Mouse (Mus musculus): ENCODE measurements at regions not wholly inside any gene's neighbourhood (a gene's known extent, or its start where the extent isn't known, plus 50 kb on each side); places are given as distances from the start of the nearest gene placed in this dataset.

DNA sequence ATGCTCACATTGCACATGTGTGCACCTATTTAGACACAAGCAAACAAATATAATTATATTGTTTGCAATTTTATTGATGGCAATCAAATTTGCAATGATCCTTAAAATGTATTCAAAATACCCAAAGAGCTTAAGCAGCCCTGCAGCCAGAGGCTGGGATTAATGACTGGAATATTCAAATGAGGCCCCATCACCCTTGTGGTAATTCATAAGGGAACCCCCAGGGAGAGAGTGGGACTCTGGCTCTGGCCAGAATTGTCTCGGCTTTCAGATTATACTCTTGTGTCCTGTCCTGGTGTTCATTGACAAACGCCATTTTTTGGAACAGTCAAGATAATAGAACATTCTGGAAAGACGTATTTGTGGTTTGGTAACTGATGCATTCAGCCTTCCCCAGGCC lies 133.5 kb downstream of the Vrk1 start:
- no peaks in the 10 kb centered on the region for H3K27me3 ChIP-seq (ENCODE audit: insufficient read depth, low read length)
- H3K4me3 ChIP-seq (ENCODE audit: low read length), result no peak overlapping the region
- ATAC-seq, result no peak
- no peak overlapping the region for H3K4me2 ChIP-seq (ENCODE audit: low read depth, low read length)
- 57% methylated on average over 3 of the region's 3 CpGs for WGBS
- no peaks in the 10 kb centered on the region for H3K4me1 ChIP-seq (ENCODE audit: insufficient read depth, low read length)
- H3K27ac ChIP-seq, result no peak overlapping the region
- no peaks in the 10 kb centered on the region for H3K36me3 ChIP-seq (ENCODE audit: insufficient read depth, low read length)
- H3K9ac ChIP-seq (replicated peaks; ENCODE audit: low read length), result no peak overlapping the region
- TF ChIP-seq CTCF (IDR thresholded peaks at IDR 0.05; ENCODE audit: low read depth), result no peak
- no peak for DNase-seq (ENCODE audit: low spot score)
- H3K9me3 ChIP-seq (ENCODE audit: low read length), result no peaks in the 10 kb centered on the region

DNA sequence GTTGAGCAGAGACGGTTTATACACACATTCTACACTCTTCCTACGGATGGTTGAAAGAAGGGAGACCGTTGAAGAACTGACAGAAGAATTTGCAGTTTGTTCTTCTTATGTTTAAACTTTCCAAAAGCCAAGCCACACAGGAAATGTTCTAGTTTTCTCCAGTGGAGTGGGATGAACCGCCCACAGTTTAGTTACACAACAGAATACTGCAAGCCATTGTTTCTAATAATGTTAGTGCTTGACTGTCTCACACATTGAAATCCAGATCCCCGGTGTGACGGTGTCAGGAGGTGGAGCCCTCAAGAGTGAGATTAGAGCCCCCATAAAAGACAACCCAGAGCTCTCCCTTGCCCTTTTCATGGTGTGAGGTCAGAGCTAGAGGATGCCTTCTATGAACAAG lies 146.8 kb downstream of the Vrk1 start:
- TF ChIP-seq CTCF (IDR thresholded peaks at IDR 0.05; ENCODE audit: low read depth), result no peak
- Histone ChIP-seq H3K9me3 (ENCODE audit: low read length) (no peaks in the 10 kb centered on the region), H3K9ac (replicated peaks; ENCODE audit: low read length) (no peak overlapping the region), H3K27me3 (ENCODE audit: insufficient read depth, low read length) (no peaks in the 10 kb centered on the region), H3K4me2 (ENCODE audit: low read depth, low read length) (no peak overlapping the region), H3K4me3 (ENCODE audit: low read length) (no peak overlapping the region), H3K4me1 (ENCODE audit: insufficient read depth, low read length) (no peaks in the 10 kb centered on the region), H3K36me3 (ENCODE audit: insufficient read depth, low read length) (no peaks in the 10 kb centered on the region), H3K27ac (no peak overlapping the region)
- ATAC-seq, result no peak
- DNase-seq (ENCODE audit: low spot score), result no peak
- WGBS, result 82% methylated on average over 6 of the region's 6 CpGs

DNA sequence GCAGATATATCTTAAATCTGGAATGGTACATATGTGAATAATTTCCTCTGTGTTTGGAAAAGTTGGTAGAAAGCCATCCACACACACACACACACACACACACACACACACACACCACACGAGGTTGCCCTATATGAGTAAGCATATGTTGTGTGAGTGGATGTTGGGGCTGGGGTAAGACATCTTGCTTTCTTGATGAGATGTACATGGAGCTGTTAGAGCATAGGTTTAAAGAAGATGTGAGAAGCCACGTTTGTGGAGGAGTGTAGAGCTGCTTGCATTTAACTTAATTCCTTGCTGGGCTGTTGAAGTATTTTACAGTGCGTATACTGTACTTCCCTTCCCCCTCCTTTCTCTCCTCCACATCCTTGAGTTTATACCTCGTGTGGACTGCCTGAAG lies 147.8 kb downstream of the Vrk1 start:
- no peaks in the 10 kb centered on the region for H3K9me3 ChIP-seq (ENCODE audit: low read length)
- DNase-seq (ENCODE audit: low spot score), result no peak
- ATAC-seq, result no peak
- TF ChIP-seq CTCF (IDR thresholded peaks at IDR 0.05; ENCODE audit: low read depth), result no peak
- no peak overlapping the region for H3K9ac ChIP-seq (replicated peaks; ENCODE audit: low read length)
- H3K4me3 ChIP-seq (ENCODE audit: low read length), result no peak overlapping the region
- 65% methylated on average over 4 of the region's 4 CpGs for WGBS
- H3K36me3 ChIP-seq (ENCODE audit: insufficient read depth, low read length), result no peaks in the 10 kb centered on the region
- H3K27ac ChIP-seq, result no peak overlapping the region
- H3K4me1 ChIP-seq (ENCODE audit: insufficient read depth, low read length), result no peaks in the 10 kb centered on the region
- no peak overlapping the region for H3K4me2 ChIP-seq (ENCODE audit: low read depth, low read length)
- H3K27me3 ChIP-seq (ENCODE audit: insufficient read depth, low read length), result no peaks in the 10 kb centered on the region

GRCm38 (mm10) chr12:106158620-106159019 lies 148.6 kb downstream of the Vrk1 start:
- no peak for ATAC-seq
- H3K9ac ChIP-seq (replicated peaks; ENCODE audit: low read length), result no peak overlapping the region
- H3K9me3 ChIP-seq (ENCODE audit: low read length), result no peaks in the 10 kb centered on the region
- no peak overlapping the region for H3K4me3 ChIP-seq (ENCODE audit: low read length)
- no peak for DNase-seq (ENCODE audit: low spot score)
- no peaks in the 10 kb centered on the region for H3K27me3 ChIP-seq (ENCODE audit: insufficient read depth, low read length)
- H3K27ac ChIP-seq, result no peak overlapping the region
- no peak overlapping the region for H3K4me2 ChIP-seq (ENCODE audit: low read depth, low read length)
- WGBS, result 96% methylated on average over 14 of the region's 14 CpGs
- H3K4me1 ChIP-seq (ENCODE audit: insufficient read depth, low read length), result no peaks in the 10 kb centered on the region
- no peaks in the 10 kb centered on the region for H3K36me3 ChIP-seq (ENCODE audit: insufficient read depth, low read length)
- TF ChIP-seq CTCF (IDR thresholded peaks at IDR 0.05; ENCODE audit: low read depth), result no peak

- TF ChIP-seq CTCF (IDR thresholded peaks at IDR 0.05; ENCODE audit: low read depth), result no peak
Observed at GRCm38 (mm10) chr12:106171301-106171700, 161.3 kb downstream of the Vrk1 start.

GRCm38 (mm10) chr12:106173211-106173610 lies 163.2 kb downstream of the Vrk1 start:
- Histone ChIP-seq H3K9ac (replicated peaks; ENCODE audit: low read length) (no peak overlapping the region), H3K4me2 (ENCODE audit: low read depth, low read length) (peak overlapping the region; percentile 64), H3K4me1 (ENCODE audit: insufficient read depth, low read length) (peaks cover 7% of the 10 kb centered on the region; the same call in 1 of the 2 replicates), H3K9me3 (ENCODE audit: low read length) (no peaks in the 10 kb centered on the region), H3K27me3 (ENCODE audit: insufficient read depth, low read length) (no peaks in the 10 kb centered on the region), H3K4me3 (ENCODE audit: low read length) (no peak overlapping the region), H3K27ac (no peak overlapping the region), H3K36me3 (ENCODE audit: insufficient read depth, low read length) (no peaks in the 10 kb centered on the region)
- TF ChIP-seq CTCF (IDR thresholded peaks at IDR 0.05; ENCODE audit: low read depth), result no peak
- WGBS, result 17% methylated on average over 8 of the region's 8 CpGs
- ATAC-seq (no peak), DNase-seq (ENCODE audit: low spot score) (peak; percentile 23)

More at GRCm38 (mm10) chr12:106171301-106171700, 161.3 kb downstream of the Vrk1 start:
- Histone ChIP-seq H3K27ac (no peak overlapping the region), H3K9ac (replicated peaks; ENCODE audit: low read length) (no peak overlapping the region), H3K4me2 (ENCODE audit: low read depth, low read length) (no peak overlapping the region), H3K4me1 (ENCODE audit: insufficient read depth, low read length) (peaks cover 7% of the 10 kb centered on the region; the same call in 1 of the 2 replicates), H3K9me3 (ENCODE audit: low read length) (no peaks in the 10 kb centered on the region), H3K27me3 (ENCODE audit: insufficient read depth, low read length) (no peaks in the 10 kb centered on the region), H3K4me3 (ENCODE audit: low read length) (no peak overlapping the region), H3K36me3 (ENCODE audit: insufficient read depth, low read length) (no peaks in the 10 kb centered on the region)
- ATAC-seq, result no peak; the same call in 1 of the 2 replicates
- 54% methylated on average over 5 of the region's 5 CpGs for WGBS
- peak; percentile 56 for DNase-seq (ENCODE audit: low spot score)

GRCm38 (mm10) chr12:106174070-106174980 lies 164.3 kb downstream of the Vrk1 start:
- H3K9me3 ChIP-seq (ENCODE audit: low read length), result no peaks in the 10 kb centered on the region
- no peak for TF ChIP-seq CTCF (IDR thresholded peaks at IDR 0.05; ENCODE audit: low read depth)
- ATAC-seq (peak; percentile 70), DNase-seq (ENCODE audit: low spot score) (peak; percentile 63)
- peaks cover 7% of the 10 kb centered on the region; the same call in 1 of the 2 replicates for H3K4me1 ChIP-seq (ENCODE audit: insufficient read depth, low read length)
- no peaks in the 10 kb centered on the region for H3K27me3 ChIP-seq (ENCODE audit: insufficient read depth, low read length)
- no peaks in the 10 kb centered on the region for H3K36me3 ChIP-seq (ENCODE audit: insufficient read depth, low read length)
- peak overlapping the region; percentile 29 for H3K4me3 ChIP-seq (ENCODE audit: low read length)
- peak overlapping the region; percentile 30 for H3K9ac ChIP-seq (replicated peaks; ENCODE audit: low read length)
- peak overlapping the region; percentile 1; the same call in 1 of the 2 replicates for H3K27ac ChIP-seq
- peak overlapping the region; percentile 64 for H3K4me2 ChIP-seq (ENCODE audit: low read depth, low read length)
- under 1% methylated on average over 39 of the region's 39 CpGs for WGBS

All from hindbrain, postnatal 0 days (tissue).